Mouse (Mus musculus): ENCODE measurements around the gene Gstt4.

- TF ChIP-seq USF1 (IDR thresholded peaks at IDR 0.05; ENCODE audit: low read depth) (no peak), CTCF (IDR thresholded peaks at IDR 0.05; ENCODE audit: control insufficient read depth, insufficient read depth, insufficient read length) (no peak), MYOG (IDR thresholded peaks at IDR 0.05; ENCODE audit: control insufficient read depth, extremely low read depth, insufficient read length) (no peak), MYOD1 (IDR thresholded peaks at IDR 0.05; ENCODE audit: control insufficient read depth, insufficient read length, low read depth) (no peak), FOSL1 (IDR thresholded peaks at IDR 0.05; ENCODE audit: insufficient read depth, low read length, poor library complexity, severe bottlenecking) (no peak)
Observed at GRCm38 (mm10) chr10:75837248-75837759, 15.0 kb upstream of the Gstt4 start, which contains the start of gene Gstt2.

All from C2C12 (cell line).